Mouse (Mus musculus) lung, postnatal 0 days (tissue): ENCODE measurements around the gene Pla2g2e. TPM values are rescaled to one million over a fixed set of nuclear protein-coding genes. Genes with fewer than 3 reads are reported as not detected.

Source experiments
- ATAC-seq: fragments of 200-750 bp; cut with Nextera tagmentation; 2 replicates; pipeline ENCODE4 v1.8.0; 2017; ENCODE audit warnings: moderate library complexity
- DNase-seq: peaks from one replicate; pipeline ENCODE4 v3.0.0-alpha.2; 2016; ENCODE audit warnings: low spot score
- H3K27ac ChIP-seq: fragments of 300-500 bp; sonication (generic); 2 replicates; pipeline ENCODE4 v1.5.1; 2014; ENCODE audit warnings: antibody characterized with exemption, mild to moderate bottlenecking, low read length, mixed read lengths
- H3K27me3 ChIP-seq: fragments of 300-500 bp; sonication (generic); replicated peaks from 2 replicates; pipeline ENCODE4 v1.6.1; 2014; ENCODE audit warnings: low read length, mixed read lengths; ENCODE audit not compliant: insufficient read depth
- H3K36me3 ChIP-seq: fragments of 300-500 bp; sonication (generic); 2 replicates; pipeline ENCODE4 v1.6.1; 2014; ENCODE audit warnings: low read length, mixed read lengths; ENCODE audit not compliant: insufficient read depth
- H3K4me1 ChIP-seq: fragments of 300-500 bp; sonication (generic); 2 replicates; pipeline ENCODE4 v1.6.1; 2014; ENCODE audit warnings: antibody characterized with exemption, low read depth, low read length, mixed read lengths; ENCODE audit not compliant: insufficient read depth
- H3K4me2 ChIP-seq: fragments of 300-500 bp; sonication (generic); replicated peaks from 2 replicates; pipeline ENCODE4 v1.6.1; 2014; ENCODE audit warnings: low read depth, mild to moderate bottlenecking, low read length, moderate library complexity, mixed read lengths
- H3K4me3 ChIP-seq: fragments of 300-500 bp; sonication (generic); 2 replicates; pipeline ENCODE4 v1.5.1; 2014; ENCODE audit warnings: low read depth, low read length
- H3K9ac ChIP-seq: fragments of 300-500 bp; sonication (generic); replicated peaks from 2 replicates; pipeline ENCODE4 v1.6.1; 2014; ENCODE audit warnings: low read depth, mild to moderate bottlenecking
- H3K9me3 ChIP-seq: fragments of 300-500 bp; sonication (generic); 2 replicates; pipeline ENCODE4 v1.6.1; 2016; ENCODE audit warnings: low read length, mixed read lengths
- CTCF ChIP-seq: IDR thresholded peaks from 2 replicates; pipeline ENCODE4 v1.5.1; 2016; ENCODE audit warnings: antibody characterized with exemption, mild to moderate bottlenecking
- EP300 ChIP-seq: IDR thresholded peaks from 2 replicates; pipeline ENCODE4 v1.6.1; 2016; ENCODE audit warnings: antibody characterized with exemption, mild to moderate bottlenecking, control low read depth
- WGBS: fragments of 180-500 bp; shearing (Covaris S2); extraction: QIAGEN DNeasy Blood & Tissue Kit; methylation state at CpG from one replicate; pipeline ENCODE4 v1.1.7; 2014; 5-methylcytosine and 5-hydroxymethylcytosine counted together
- polyA plus RNA-seq: library from polyadenylated mRNA; unstranded; fragments of >200 nt; fragmentation: Nextera tagmentation; extraction: Ambion mirVana; gene quantifications from 2 replicates; pipeline ENCODE4 v1.2.1, GENCODE M21; 2015

Gene Pla2g2e
- not detected in 2 replicates for polyA plus RNA-seq

GRCm38 (mm10) chr4:138877731-138878130 lies at the start of gene Pla2g2e:
Gene Pla2g2e, plus strand, starts transcription at chr4:138877942.
- H3K4me2 ChIP-seq = no peak within 1 kb of the TSS
- no peaks in the 10 kb centered on the region for H3K36me3 ChIP-seq
- no peak within 1 kb of the TSS for H3K9ac ChIP-seq
- 0 out of 2 replicates have a peak within 1 kb of the TSS, but pooled peaks have one; percentile 14 for H3K27ac ChIP-seq
- peak; percentile 14 for DNase-seq
- no peak for TF ChIP-seq EP300
- no peak for TF ChIP-seq CTCF
- no peaks in the 10 kb centered on the region for H3K27me3 ChIP-seq
- no peak within 1 kb of the TSS for H3K4me3 ChIP-seq
- no peaks in the 10 kb centered on the region for H3K9me3 ChIP-seq
- H3K4me1 ChIP-seq = no peaks in the 10 kb centered on the region
- ATAC-seq = 0 out of 2 replicates have a peak, but pooled peaks have one; percentile 10
- 56% methylated on average over 4 of the region's 4 CpGs for WGBS

DNA sequence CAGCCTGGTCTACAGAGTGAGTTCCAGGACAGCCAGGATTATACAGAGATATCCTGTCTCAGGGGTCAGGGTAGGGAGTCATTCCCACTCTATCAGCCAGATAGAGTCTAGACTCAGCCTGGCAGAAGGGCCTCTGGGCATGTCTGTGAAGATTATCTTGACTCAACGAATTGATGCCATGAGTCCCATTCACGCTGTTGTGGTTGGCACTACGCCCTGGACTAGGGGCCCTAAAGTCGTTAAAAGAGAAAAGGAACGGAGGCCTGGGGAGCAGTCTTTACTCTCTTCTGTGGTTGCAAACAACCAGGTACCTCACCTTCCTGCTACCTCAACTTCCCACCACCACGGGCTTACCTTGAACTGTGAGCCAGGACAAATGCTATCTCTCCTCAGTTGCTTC lies 37.9 kb upstream of the Pla2g2e start:
- H3K27ac ChIP-seq = no peak overlapping the region
- no peak overlapping the region for H3K4me3 ChIP-seq
- H3K4me1 ChIP-seq = no peaks in the 10 kb centered on the region
- H3K9ac ChIP-seq = no peak overlapping the region
- no peaks in the 10 kb centered on the region for H3K9me3 ChIP-seq
- H3K27me3 ChIP-seq = no peaks in the 10 kb centered on the region
- H3K36me3 ChIP-seq = no peaks in the 10 kb centered on the region
- 73% methylated on average over 6 of the region's 6 CpGs for WGBS
- ATAC-seq (no peak), DNase-seq (no peak)
- no peak overlapping the region for H3K4me2 ChIP-seq
- TF ChIP-seq CTCF (no peak), EP300 (no peak)

- ATAC-seq (no peak), DNase-seq (no peak)
- H3K27me3 ChIP-seq = no peaks in the 10 kb centered on the region
- no peaks in the 10 kb centered on the region for H3K36me3 ChIP-seq
- H3K9me3 ChIP-seq = no peaks in the 10 kb centered on the region
- H3K4me1 ChIP-seq = no peaks in the 10 kb centered on the region
- TF ChIP-seq EP300 = no peak
- no peak for TF ChIP-seq CTCF
- H3K4me3 ChIP-seq = no peak overlapping the region
- 61% methylated on average over 8 of the region's 8 CpGs for WGBS
- no peak overlapping the region for H3K4me2 ChIP-seq
- no peak overlapping the region for H3K27ac ChIP-seq
- H3K9ac ChIP-seq = no peak overlapping the region
These were observed 37.0 kb upstream of the Pla2g2e start for GRCm38 (mm10) chr4:138840726-138841125.

- DNase-seq (peak; percentile 24), ATAC-seq (0 out of 2 replicates have a peak, but pooled peaks have one; percentile 28)
- Histone ChIP-seq H3K9ac (no peak overlapping the region), H3K36me3 (no peaks in the 10 kb centered on the region), H3K4me3 (no peak overlapping the region), H3K27me3 (no peaks in the 10 kb centered on the region), H3K9me3 (no peaks in the 10 kb centered on the region), H3K4me1 (no peaks in the 10 kb centered on the region), H3K27ac (no peak overlapping the region), H3K4me2 (no peak overlapping the region)
- 58% methylated on average over 7 of the region's 7 CpGs for WGBS
- no peak for TF ChIP-seq EP300
- no peak for TF ChIP-seq CTCF
These were observed 36.4 kb upstream of the Pla2g2e start for GRCm38 (mm10) chr4:138841386-138841785.

DNA sequence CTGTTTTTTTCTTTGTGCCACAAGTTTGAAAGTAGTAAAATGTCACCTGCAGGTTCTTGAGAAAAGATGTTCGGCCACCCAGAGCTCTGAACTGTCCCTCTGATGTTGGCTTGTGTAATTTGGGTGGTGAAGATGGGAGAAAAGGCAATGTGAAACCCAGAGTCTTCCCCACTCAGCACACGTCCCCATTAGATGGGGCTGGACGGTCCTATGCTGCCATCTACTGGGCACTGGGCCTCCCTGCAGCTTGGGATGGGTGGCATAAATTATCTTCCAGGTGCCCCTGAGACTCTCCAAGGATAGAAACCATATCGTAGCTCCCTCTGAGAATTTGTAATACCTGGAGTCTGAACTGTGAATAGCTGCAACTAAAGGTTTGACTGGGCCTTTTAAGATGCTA lies 26.3 kb upstream of the Pla2g2e start:
- ATAC-seq (0 out of 2 replicates have a peak, but pooled peaks have one; percentile 25), DNase-seq (peak; percentile 78)
- peak; percentile 98 for TF ChIP-seq CTCF
- no peak for TF ChIP-seq EP300
- Histone ChIP-seq H3K27me3 (no peaks in the 10 kb centered on the region), H3K4me2 (no peak overlapping the region), H3K27ac (no peak overlapping the region), H3K9me3 (no peaks in the 10 kb centered on the region), H3K4me3 (no peak overlapping the region), H3K9ac (no peak overlapping the region), H3K36me3 (no peaks in the 10 kb centered on the region), H3K4me1 (no peaks in the 10 kb centered on the region)
- WGBS = under 1% methylated on average over 4 of the region's 4 CpGs

DNA sequence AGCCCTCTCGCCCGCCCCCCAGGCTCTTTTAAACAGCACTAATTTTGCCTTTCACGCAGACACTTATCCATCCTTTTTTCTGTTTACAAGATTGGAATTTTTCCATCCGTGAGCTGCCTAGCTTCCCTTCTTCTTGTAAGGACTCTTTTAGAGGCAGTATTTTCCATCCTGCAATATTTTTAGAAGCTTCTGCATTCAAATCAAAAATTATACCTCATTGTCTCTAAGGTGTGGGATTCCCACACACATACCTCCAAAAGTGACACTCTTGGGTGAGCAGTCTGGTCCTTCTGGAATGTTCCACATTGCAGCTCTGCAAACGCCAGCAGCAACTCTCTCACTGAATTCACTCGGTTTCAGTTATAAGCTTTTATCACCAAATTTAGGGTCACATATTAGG lies 24.8 kb upstream of the Pla2g2e start:
- H3K4me3 ChIP-seq = no peak overlapping the region
- 59% methylated on average over 6 of the region's 6 CpGs for WGBS

DNA sequence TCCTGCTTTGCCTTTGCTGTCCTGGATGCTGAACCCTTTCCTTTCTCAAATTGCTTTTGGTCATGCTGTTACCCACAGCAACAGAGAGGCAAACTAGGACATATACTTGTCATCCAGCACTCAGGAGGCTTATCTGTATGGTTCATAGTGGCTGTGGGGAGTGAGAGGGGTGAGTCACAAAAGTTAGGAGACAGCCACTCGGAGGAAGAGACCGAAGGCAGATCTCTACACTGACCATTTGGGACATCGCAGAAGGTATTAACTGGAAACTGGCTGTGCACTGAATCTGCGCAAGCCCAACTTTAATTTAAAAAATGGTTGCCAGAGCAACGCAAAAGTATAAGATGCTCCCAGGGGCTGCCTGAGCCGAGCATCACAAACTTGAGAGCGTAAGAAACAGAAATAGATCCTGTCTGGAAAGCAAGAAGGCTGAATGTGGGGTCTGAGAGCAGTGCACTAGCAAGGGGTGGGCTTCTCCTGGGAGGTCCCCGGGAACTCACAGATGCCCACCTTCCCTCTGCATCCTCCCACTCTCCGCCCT lies 22.6 kb upstream of the Pla2g2e start:
- Histone ChIP-seq H3K9me3 (no peaks in the 10 kb centered on the region), H3K27ac (no peak overlapping the region), H3K4me2 (no peak overlapping the region), H3K4me1 (no peaks in the 10 kb centered on the region), H3K36me3 (no peaks in the 10 kb centered on the region), H3K4me3 (no peak overlapping the region), H3K9ac (no peak overlapping the region), H3K27me3 (no peaks in the 10 kb centered on the region)
- TF ChIP-seq EP300 (no peak), CTCF (no peak)
- ATAC-seq = no peak
- DNase-seq = no peak
- 77% methylated on average over 9 of the region's 9 CpGs for WGBS

More for the DNA sequence above, 24.8 kb upstream of the Pla2g2e start:
- no peaks in the 10 kb centered on the region for H3K36me3 ChIP-seq
- ATAC-seq (no peak), DNase-seq (no peak)
- no peak overlapping the region for H3K9ac ChIP-seq
- no peaks in the 10 kb centered on the region for H3K4me1 ChIP-seq
- H3K27me3 ChIP-seq = no peaks in the 10 kb centered on the region
- H3K9me3 ChIP-seq = no peaks in the 10 kb centered on the region
- H3K27ac ChIP-seq = no peak overlapping the region
- TF ChIP-seq EP300 = no peak
- no peak for TF ChIP-seq CTCF
- H3K4me2 ChIP-seq = no peak overlapping the region
